Mouse (Mus musculus) kidney, postnatal 14 days (tissue): ENCODE results near the gene Tmem110.

Source experiments
- DNase-seq: peaks from one replicate; pipeline ENCODE4 v3.0.0; 2022; ENCODE audit warnings: mixed read lengths

The Tmem110 gene

DNA sequence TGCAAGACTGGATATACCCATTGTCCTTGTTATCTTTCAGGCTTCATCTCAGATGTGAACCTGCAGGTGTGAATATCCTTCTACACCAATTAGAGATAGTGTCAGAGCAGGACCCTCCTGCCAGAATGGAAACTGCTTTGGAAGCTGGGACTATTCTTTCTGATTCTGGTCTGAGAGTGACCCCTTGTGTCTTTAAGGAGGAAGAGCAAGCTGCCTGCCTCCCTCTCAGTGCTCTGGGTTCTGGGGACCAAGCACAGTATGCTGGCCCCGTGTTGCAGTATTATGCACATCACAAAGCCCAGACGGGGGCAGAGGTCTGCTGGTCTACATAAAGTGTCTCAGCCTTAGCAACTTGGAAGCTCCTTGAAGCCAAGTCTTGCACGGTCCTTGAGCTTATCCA is 39.9 kb downstream of the Tmem110 start:
- no peak for DNase-seq

DNA sequence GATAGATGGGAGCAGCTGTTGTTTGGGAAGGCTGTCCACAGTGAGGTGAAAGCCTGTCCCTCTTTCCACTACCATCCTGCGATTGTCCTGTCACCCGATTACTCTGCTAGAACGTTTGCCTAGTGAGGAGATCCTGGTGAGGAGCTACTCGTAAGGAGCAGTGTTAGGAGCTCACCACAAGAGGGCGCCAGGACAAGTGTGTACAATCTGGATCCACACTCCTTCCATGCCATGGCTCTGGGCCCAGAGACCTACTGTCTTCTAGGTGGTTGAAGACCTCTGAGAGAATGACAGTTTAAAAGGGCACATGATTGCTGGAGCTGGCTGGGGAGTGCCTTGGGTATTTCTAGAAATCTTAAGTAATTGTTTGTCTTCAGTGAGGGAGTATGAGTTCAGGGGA is 41.7 kb downstream of the Tmem110 start:
- peak; percentile 75 for DNase-seq

DNA sequence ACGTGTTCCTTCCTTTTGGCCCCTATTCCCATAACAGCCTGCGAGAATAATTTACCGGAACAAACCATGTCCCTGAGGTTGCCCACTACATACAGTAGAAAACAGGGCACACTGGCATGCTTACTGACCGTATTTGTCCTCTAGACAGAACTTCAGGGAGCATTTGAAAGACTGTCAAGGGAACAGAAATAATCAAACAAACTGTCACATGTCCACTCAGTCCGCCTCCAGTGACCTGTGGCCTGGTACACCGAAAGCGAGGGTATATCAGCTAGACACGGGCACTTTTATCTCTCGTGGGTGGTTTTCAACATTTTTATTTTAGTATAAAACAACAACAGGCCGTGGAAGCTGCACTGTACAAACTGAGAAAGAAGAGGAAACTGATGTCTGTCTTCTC is 43.4 kb downstream of the Tmem110 start:
- DNase-seq: no peak

- DNase-seq: no peak
These were observed 44.0 kb downstream of the Tmem110 start for GRCm38 (mm10) chr14:30869391-30869801.

- peak; percentile 45 for DNase-seq
These were observed 45.1 kb downstream of the Tmem110 start for GRCm38 (mm10) chr14:30870206-30871147.

DNA sequence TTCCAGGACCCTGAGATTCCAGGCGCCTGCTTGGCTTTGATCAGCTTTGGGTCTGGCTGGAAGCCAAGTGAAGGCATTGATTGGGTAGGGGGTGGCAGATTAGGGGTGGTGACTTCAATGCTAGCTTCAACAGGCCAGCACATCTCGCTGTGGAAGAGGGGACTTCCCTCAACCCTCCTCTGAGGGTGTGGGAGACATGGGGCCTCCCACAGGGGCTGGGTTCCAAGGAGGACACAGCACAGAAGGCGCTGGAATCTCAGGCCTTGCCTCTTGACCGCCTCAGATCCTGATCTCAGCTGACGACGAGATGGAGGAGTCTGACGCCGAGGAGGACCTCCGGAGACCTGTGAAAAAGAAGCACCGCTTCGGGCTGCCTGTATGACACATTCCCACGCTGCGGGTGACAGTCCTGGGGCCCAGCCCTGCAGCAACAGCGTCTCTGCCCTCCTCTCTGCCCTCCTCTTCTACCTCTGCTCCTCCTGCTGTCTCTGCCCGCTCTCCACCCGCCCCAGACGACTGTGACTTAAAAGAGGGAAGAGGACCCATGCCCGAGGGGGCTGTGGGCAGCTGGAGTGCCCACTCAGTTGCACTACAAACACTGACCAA is 48.8 kb downstream of the Tmem110 start:
- no peak for DNase-seq

DNA sequence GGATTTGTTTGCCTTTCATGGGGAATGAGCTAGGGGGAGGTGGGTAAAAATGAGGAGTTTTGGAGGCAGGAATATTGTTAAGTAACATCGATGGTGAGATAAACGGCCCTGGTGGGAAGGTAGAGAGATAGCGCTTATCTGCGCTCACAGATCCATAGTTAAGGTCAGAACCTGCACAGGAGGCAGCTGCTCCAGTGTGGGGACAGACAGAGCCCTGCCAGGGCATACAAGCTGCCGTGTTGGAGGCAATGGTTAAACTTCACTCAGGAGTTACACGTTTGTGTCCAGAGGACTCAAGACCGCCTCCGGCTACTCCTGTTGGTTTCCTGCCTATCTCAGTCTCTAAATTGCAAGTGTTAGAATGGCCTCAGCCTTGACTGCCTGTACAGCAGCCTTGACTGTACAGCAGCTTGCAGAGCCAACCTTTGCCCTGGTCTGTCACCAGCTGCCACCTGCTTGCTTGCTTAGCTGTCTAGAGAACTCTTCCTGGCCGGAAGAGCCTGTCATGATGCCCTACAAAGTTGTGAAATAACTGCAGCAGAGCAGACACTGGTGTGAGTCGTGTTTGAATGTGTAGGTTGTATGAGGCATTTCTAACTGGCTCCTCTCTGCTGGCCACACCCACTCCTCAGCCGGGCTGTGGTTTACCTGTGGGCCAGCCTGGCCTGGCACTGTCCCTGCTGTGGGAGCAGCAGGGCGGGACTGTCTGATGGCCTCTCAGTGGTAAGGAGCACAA is 49.9 kb downstream of the Tmem110 start:
- DNase-seq: no peak

GRCm38 (mm10) chr14:30875955-30876354 is 50.6 kb downstream of the Tmem110 start:
- peak; percentile 42 for DNase-seq

- no peak for DNase-seq
These were observed 51.1 kb downstream of the Tmem110 start for GRCm38 (mm10) chr14:30876451-30876850.

DNA sequence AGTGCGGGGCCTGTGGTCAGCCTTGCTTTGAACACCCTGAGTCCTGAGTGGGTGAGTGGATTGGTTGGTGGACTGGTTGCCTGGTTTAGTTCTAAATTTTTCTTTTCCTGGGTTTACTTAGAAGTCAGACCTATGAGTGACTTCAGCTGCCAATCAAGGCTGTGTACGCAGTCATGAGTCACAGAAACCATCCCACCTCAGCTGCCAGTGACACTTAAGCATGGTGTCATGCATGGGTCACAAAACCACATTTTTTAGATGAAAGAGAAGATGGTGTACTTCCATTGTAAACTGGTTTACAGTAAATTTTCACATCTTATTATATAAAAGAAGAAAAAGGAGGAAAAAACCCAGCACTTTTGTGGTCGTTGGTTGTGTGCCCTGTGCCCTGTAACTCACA is 52.4 kb downstream of the Tmem110 start:
- DNase-seq: no peak

DNA sequence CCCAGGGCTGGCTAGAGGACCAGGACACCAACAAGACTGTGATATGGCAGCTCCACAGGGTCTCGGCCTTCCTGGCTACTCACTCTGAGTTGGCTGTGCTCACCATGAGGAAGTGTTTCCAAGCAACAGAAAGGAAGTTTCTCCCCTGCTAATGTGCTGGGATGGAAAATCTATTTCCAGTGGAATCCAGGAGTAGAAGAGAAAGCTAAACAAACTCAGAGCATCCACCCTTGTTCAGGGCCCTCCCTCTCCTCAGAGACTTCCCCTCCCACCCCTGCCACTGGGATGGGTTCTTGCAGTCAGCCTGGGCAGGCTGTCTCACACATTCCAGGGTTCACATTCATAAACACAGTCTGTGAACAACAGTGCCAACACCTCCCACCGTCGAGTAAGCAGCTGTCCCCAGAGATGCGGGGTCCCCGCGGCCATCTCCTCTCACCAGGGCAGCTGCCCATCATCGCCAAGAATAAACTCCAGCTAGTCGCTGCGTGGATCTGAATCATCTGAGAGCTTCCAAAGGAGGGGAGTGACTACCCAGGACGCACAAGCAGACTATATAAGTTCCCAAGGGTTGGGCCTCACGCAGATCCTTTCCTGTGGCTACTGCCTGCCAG is 53.7 kb downstream of the Tmem110 start, which contains the start of gene Mustn1:
TSS of gene Mustn1 (plus strand) at position 243 of the 614 bp plus-strand sequence.
- peak; percentile 45 for DNase-seq

GRCm38 (mm10) chr14:30879794-30880193 is 54.4 kb downstream of the Tmem110 start:
- DNase-seq: no peak

DNA sequence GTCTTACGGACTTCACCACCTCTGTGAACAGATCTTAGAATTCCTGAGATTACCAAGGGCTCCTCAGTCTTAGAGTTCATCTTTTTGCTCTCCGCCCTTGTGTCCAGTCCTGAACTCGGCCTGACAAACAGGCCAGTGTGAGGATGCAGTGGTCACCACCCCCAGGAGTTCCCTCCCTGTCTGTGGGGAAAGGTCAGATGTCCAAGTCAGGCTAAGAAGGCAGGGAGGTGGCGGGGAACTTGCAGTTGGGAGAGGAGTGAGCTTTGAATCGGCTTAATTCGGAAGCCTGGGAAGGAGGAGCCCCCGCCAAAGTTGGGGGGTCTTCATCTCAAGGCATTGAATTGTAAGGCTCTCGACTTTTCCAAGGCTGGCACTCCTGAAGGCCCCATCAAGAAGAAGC is 54.9 kb downstream of the Tmem110 start:
- DNase-seq: no peak

DNA sequence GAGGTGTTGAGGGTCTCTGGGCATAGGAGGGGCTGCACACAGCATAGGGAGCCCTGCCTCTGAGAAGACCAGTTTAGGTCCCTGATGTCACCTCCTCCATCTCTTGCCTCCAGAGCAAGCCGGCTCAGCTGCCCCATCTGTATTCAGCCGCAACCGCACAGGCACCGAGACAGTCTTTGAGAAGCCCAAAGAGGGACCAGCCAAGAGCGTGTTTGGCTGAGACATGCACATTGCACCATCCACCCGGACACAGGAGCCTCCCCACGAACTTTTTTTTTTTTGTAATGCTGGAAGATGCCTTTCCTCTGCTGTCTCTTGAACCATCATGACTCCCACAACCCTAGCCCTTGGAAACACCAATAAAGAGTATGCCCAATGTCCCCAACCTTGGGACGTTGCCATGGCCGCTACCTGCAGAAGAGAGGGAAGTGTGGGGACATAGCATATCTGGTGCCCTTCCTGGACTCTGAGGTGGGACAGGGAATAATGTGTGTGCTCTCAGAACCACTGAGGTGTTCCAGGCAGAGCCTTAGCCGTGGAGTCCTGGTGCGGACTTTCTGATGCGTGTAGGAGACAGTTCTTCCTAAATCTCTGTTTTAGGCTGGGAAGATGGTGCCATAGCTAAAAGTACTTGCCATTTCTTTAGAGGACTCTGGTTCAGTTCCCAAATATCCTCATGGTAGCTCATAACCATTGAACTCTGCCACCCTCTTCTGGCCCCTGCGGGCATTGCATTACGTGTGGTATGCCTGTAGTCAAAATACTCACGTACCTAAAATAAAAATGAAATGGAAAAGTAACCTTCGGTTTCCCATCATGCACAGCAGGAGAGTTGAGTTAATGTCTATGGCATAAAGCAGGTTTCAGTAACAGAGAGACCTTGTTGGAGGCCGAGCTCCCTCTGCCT is 55.7 kb downstream of the Tmem110 start:
- DNase-seq: peak; percentile 69

- DNase-seq: no peak
These were observed 56.3 kb downstream of the Tmem110 start for GRCm38 (mm10) chr14:30881718-30882108.

DNA sequence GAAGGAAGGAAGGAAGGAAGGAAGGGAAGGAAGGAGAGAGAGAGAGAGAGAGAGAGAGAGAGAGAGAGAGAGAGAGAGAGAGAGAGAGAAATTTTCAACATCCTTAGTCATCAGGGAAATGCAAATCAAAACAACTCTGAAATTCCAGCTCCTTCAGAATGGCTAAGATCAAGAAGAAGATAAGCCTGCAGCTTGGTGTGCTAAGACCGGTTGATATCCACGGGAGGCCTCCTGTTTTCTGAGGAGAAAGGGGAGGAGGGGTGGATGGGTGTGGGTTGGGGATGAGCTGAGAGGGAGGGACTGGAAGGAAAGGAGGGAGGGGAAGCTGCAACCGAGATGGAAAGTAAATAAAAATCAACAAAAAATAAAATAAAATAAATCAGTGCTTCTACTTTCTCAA is 59.9 kb downstream of the Tmem110 start:
- DNase-seq: no peak

- no peak for DNase-seq
These were observed 60.8 kb downstream of the Tmem110 start, which contains the start of gene Itih4 for GRCm38 (mm10) chr14:30886204-30886603. TSS of gene Itih4 (plus strand) at chr14:30886476.

DNA sequence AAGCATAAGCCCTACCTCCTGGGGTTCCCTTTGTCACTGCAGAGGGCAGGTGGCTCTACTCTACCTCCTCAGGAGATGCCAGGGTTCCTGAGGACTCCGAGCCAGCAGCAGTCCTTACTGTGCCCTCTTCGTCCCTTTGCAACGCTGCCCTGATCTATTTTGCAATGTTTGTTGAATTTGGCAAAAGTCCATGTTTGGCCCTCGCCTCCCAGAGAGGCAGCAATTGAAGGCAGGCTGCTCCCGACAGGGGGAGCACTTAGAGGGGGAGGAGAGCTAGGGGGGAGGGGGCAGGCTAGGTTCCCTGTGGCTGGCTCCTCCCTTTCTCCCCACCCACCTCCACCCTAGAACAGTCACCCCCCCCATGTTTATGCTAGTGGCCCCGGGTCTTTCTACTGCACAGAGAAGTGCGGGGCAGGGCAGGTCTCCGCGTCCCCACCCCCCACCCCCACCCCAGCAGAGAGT is 62.9 kb downstream of the Tmem110 start:
- DNase-seq: peak; percentile 76

GRCm38 (mm10) chr14:30899972-30900371 is 74.6 kb downstream of the Tmem110 start:
- DNase-seq: no peak

- DNase-seq: no peak
These were observed 77.2 kb downstream of the Tmem110 start for GRCm38 (mm10) chr14:30902628-30903027.

DNA sequence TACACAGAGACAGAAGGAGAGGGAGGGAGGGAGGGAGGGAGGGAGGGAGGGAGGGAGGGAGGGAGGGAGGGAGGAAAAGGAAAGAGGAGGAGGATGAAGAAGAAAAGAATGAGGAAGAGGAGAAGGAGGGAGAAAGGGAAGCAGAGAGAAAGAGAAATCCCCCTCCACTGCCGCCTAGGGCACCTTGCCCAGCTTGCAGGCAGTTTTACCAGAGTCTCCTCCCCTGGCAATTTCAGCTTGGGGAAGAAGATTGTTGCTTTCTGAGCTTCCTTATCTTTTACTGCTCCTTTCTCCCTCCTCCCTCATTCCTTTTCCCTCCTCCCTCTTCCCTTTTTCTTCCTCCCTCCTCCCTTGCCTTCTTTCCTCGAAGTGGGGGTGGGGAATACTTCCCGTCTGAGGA is 77.6 kb downstream of the Tmem110 start:
- no peak for DNase-seq

GRCm38 (mm10) chr14:30904307-30904706 is 78.9 kb downstream of the Tmem110 start:
- no peak for DNase-seq
